Mouse (Mus musculus) thymus, postnatal 14 days (tissue): ENCODE measurements around the gene Napa.

ENCODE experiments used
- DNase-seq: peaks from one replicate; pipeline ENCODE4 v3.0.0; 2021

The Napa gene

GRCm38 (mm10) chr7:16101081-16101480 is 2.8 kb downstream of the Napa start:
- no peak for DNase-seq

GRCm38 (mm10) chr7:16101726-16102475 is 3.6 kb downstream of the Napa start:
- DNase-seq = no peak

- DNase-seq = no peak
These were observed 4.5 kb downstream of the Napa start for GRCm38 (mm10) chr7:16102686-16103226.

- DNase-seq = no peak
These were observed 5.5 kb downstream of the Napa start for GRCm38 (mm10) chr7:16103760-16104159.

GRCm38 (mm10) chr7:16104611-16105388 is 6.5 kb downstream of the Napa start:
- no peak for DNase-seq

GRCm38 (mm10) chr7:16108886-16109542 is 10.8 kb downstream of the Napa start:
- DNase-seq = no peak

DNA sequence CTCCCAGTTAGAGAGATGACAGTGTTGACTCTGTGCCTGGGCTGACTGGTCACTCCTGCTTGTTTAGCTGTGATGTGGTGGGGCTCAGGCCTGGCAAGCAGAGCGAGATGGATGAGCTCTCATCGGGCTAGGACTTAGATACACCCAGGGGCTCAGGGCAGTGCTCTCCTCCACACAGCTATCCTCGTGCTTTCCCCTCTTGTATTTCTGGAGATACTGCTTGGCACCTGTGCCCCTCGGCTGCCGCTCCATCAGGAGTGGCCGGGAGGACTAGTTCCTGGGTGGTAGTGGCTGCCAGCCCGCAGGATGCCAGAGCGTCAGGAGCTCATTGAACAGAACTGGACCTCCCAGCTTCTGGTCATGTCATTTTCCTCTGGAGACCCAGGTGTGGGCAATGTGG is 11.9 kb downstream of the Napa start:
- DNase-seq = no peak

DNA sequence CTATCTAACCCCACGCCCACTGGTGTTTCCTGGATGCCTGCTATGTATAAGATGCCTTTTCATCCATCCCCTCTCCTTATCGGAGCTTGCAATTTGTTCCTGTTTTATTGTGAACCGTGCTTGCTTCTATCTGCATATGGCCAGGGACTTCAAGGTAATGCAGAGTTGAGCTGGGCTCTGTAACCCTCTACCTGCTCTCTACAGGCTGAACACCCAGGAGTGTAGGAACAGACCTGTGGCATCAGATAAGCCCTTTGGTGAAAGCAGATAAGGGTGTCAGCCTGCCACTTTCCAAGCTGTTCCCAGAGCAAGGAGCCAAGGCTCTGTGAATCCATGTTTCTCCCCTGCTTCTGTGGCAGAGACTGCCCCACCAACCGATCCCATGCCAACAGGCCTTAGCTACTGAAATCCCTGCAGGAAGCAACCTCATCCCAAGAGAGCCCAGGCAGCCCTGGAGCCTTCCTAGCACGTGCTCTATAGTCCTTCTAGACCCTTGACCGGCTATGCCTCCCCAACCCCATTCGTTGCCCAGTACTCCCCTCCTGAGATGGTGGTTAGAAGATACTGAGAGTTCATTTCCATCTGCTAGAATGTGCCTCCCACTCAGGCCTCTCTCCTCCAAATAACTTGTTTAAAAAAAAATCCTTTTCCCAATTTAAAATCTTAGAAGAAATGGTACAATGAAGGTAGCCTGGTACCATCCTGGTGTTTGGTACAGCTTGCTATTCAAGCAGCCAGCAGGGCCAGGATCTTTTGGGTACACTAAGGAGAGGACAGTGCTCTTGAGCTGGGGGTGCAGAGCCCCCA is 13.2 kb downstream of the Napa start:
- DNase-seq = no peak

DNA sequence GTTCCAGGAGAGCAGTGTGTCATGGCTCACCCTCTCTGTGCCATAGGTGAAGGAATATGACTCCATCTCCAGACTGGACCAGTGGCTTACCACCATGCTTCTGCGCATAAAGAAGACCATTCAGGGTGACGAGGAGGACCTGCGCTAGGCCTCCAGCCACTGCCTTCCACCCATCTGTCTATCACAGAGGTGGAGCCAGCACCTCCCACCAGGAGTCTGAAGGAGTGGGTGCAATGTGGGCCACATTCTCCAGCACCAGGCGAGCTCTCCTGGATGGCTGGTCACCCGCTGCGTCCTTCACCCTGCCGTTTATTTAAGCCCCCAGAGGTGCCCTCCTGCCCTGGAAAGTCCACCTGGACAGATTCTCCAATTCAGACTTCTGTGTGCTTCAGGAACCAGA is 18.2 kb downstream of the Napa start:
- DNase-seq = no peak

GRCm38 (mm10) chr7:16117100-16117499 is 18.8 kb downstream of the Napa start:
- DNase-seq = no peak

DNA sequence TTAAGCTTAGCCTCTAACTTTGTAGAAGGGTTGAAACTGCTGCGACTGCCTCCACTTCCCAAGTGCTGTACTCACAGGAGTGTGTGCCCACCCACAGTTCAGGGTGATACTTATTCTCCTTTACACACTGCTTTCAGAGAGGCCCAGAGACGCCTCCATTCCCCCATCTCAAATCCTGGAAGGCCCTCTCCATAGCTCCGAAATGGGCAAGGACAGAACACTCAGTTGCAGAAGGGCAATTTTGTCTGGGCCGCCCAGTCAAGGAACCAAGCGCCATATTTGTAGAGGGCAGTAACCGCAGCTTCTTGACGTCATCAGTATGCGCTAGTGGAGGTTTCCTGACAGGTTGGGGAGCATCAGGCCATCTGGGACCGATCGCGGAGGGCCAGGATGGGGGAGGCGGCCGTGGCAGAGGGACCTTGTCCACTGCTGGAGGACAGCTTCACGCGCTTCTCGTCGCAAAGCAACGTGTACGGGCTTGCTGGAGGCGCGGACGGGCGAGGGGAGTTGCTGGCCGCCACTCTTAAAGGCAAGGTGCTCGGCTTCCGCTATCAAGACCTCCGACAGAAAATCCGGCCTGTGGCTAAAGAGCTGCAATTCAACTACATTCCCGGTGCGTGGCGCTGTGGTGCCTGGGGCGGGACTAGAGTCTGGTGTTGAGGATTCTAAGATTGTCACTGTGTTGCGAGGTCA is 21.5 kb downstream of the Napa start, which contains the start of gene Kptn:
Gene Kptn (plus strand): TSS at position 327 of the 693 bp plus-strand sequence.
- peak; percentile 89 for DNase-seq

DNA sequence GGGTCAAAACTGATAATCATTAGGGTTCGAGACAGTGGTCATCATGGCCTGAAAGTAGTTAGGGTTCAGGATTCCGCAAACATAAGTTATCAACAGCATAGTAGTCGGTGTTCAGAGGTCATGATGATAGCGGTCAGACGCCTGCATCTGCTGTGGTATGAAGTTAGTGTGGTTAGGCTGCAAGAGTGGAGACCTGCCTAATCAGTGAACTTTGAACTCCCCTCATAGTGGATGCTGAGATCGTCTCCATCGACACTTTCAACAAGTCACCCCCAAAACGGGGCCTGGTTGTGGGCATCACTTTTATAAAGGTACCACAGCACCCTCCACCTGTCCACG is 22.0 kb downstream of the Napa start:
- no peak for DNase-seq

DNA sequence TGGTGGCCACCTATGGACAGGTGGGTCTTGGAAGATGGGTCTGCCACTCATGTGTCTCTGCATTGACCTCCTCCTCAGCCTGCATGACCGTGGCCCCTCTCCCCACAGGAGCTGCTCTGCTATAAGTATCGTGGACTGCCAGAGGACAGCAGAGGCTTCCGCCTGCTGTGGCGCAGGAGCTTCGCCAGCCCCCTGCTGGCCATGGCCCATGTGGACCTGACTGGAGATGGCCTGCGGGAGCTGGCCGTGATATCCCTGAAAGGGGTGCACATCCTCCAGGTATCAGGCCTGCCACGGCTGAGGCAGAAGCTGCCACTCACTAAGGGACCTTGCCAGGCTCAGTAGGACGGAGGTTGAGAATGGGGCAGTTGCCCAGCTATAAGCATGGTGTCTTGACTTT is 27.6 kb downstream of the Napa start:
- DNase-seq = no peak

DNA sequence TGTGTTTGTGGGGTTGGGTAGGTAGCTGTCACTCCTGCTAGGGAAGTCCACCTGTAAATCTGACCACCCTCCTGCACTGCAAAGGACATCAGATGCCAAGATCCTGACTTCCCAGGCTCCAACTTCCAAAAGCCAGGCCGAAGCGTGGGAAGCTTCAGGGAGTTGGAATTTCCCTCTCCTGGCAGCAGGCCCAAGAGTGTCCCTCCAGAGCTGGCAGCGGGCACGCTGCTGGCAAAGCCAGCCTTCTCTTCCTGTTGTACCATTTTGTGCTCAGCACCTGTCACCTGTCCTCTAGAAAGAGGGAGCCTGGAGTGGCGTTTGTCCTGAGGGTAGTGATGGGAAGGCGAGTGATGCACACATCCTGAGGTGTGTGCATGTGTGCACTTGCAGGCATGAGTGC is 30.1 kb downstream of the Napa start:
- DNase-seq = no peak

DNA sequence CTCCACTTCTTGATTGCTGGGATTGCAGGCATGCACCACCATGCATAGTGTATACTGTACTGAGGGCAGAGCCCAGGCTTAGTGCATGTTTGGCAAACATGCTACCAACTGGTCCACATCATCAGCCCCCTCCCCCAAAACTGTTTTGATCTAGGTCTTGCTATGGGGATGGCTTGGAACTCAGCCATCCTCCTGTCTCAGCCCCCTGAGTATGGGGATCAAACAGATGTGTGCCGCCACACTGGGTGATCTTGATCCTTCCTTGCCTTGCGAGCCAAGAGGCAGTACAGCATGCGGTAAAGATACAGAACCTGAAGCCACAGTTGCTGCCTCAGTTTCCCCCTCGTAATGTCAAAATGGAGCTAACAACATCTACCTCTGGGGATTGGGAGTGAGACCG is 30.6 kb downstream of the Napa start:
- DNase-seq = no peak

GRCm38 (mm10) chr7:16129421-16129845 is 31.2 kb downstream of the Napa start, which contains the start of gene Slc8a2:
Slc8a2 (plus strand) TSS chr7:16129826.
- peak; percentile 70 for DNase-seq

- no peak for DNase-seq
These were observed 31.8 kb downstream of the Napa start for GRCm38 (mm10) chr7:16129846-16130691.

DNA sequence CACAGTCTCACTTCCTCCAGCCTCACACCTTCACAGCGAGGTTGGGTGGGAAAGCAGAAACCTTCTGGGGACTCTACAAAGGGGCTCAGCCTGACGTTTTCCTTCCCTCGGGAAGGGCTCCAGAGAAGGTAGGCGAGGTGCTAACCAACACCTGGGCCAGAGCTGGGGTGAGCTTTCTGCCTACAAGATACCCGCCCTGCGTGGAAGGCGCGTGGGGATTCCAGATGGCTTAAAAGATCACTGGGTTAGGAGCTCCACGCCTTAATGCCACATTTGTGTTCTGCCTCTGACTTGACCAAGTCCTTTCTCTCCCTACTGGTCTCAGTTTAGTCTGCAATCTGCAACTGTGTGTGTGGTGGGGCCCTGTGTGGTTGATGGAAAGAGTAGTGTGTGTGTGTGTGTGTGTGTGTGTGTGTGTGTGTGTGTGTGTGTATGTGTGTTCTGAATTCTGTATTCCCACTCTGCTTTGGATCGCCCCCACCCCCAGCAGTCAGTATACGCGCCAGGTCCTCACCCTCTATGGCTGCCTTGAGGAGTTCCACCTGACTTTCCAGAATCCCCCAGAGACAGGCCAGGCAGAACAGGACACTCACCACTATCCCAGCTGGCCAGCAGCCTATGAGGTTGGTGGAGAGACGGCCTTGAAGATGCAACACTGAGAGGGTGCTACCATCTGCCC is 32.8 kb downstream of the Napa start:
- no peak for DNase-seq

GRCm38 (mm10) chr7:16132161-16132581 is 33.9 kb downstream of the Napa start:
- no peak for DNase-seq

DNA sequence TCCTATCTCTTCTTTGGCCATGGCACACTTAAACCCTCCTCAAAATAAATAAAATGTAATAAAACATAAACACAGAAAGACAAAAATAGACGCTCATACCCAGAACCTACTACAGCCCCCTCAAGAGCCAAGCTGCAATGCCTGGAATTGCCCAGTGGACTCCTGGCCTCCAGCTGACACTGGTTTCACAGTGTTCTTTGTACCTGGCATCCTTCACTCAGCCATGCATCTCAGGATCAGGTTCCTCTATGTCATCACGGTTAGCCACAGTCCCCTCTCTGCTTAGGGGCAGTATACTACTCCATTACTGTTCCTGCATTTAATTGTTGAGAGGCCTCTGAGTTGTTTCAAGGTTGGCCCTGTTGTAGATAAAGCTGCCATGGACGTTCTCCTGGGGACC is 34.7 kb downstream of the Napa start:
- no peak for DNase-seq
